Mouse (Mus musculus): ENCODE results near the gene Spred2. TPM values are rescaled to one million over a fixed set of nuclear protein-coding genes. Genes with fewer than 3 reads are reported as not detected.

The Spred2 gene
- polyA plus RNA-seq, 1 experiment from 2014 or later, result 5.5 TPM

DNA sequence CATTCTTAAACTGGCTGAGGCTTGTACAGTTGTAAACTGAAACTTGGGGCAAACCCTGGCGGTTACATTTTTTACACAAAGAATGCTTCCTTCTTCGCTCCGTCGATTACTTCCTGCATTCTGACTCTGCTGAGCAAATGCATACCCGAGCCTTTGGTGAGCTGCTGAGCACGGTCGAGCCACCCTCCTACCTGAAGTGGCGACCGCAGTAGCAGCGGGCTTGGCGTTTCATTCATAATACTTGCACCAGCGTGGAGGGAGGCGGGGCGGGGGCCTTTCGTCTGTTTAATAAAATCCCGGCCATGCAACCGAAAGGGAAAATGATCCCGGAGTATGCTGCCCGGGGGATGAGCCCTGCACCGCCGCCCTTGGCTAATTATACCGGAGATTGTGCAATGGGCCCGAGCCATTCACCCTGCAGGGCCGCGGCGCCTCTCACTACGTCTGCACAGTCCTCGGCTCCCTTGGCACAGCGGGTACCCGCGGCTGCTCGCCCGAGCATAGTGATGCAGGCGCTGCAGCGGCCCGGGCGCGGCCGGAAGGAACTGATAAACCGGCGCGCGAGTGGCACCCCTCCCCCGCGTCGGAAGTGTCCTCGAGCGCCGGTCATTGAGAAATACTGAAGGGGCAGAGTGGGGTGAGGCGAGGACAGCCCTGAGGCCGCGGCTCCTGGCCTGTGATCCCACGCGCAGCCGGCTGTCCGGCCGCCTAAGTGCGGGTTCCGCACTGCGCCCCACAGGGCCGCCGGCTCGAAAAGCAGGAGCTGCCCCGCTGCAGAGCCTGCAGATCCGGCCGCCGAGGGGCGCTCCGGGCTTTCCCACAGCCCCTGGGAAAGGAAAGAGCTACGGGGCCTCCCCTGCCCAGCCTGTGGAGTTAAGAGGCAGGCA lies 4.1 kb upstream of the Spred2 start:
- Histone ChIP-seq H3K9ac (replicated peaks; ENCODE audit: low read length) (peak overlapping the region; percentile 73), H3K4me1 (ENCODE audit: control insufficient read depth, insufficient read depth, low read length) (peaks cover 11% of the 10 kb centered on the region), H3K27me3 (ENCODE audit: control insufficient read depth, insufficient read depth, low read length) (0 out of 2 replicates have a peak, but pooled peaks cover 4% of the 10 kb centered on the region), H3K4me2 (ENCODE audit: low read length) (peak overlapping the region; percentile 83), H3K27ac (replicated peaks; ENCODE audit: low read depth, low read length) (peak overlapping the region; percentile 86), H3K4me3 (replicated peaks; ENCODE audit: low read depth, low read length) (peak overlapping the region; percentile 59), H3K9me3 (ENCODE audit: control insufficient read depth, low read length) (no peaks in the 10 kb centered on the region), H3K36me3 (ENCODE audit: control insufficient read depth, insufficient read depth, low read length) (no peaks in the 10 kb centered on the region)
- WGBS, result under 1% methylated on average over 70 of the region's 70 CpGs
- ATAC-seq (ENCODE audit: low FRiP score, low TSS enrichment) (peak; percentile 71), DNase-seq (peak; percentile 89)

DNA sequence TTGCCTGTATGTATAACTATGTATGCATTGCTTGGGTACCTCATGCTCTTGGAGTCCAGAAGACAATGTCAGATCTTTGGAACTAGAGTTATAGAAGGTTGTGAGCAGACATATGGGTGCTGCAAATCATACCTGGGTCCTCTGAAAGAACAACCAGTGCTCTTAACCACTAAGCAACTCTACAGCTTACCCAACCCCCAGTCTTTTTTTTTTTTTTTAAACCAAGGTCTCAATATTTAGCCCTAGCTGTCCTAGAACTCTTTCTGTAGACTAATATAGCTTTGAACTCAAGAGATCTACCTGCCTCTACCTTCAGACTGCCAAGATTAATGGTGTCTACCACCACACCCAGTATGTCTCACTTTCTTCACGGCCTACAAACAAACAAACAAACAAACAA lies 2.5 kb upstream of the Spred2 start:
- no peak for ATAC-seq (ENCODE audit: low FRiP score, low TSS enrichment)

DNA sequence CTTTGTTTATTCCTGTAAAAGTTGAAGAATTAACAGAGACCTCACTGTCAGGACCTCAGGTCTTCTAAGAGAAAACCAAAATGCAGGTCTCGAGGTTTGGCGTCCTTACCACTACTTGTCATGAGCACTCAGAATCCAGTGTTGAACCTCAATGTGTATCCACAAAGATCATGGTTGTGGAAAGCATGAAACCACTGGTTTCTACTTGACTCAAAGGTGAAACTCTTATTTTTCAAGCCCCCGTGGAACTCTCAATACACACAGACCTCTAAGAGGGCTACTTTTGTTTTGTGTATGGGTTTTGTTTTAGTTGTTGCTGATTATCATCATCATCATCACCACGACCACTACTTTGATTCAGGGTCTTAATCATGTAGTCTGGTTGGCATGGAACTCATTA lies 2.0 kb upstream of the Spred2 start:
- H3K27me3 ChIP-seq (ENCODE audit: control insufficient read depth, insufficient read depth, low read length), result 0 out of 2 replicates have a peak, but pooled peaks cover 4% of the 10 kb centered on the region
- peaks cover 21% of the 10 kb centered on the region for H3K4me1 ChIP-seq (ENCODE audit: control insufficient read depth, insufficient read depth, low read length)
- no peak overlapping the region for H3K9ac ChIP-seq (replicated peaks; ENCODE audit: low read length)
- no peak overlapping the region for H3K4me3 ChIP-seq (replicated peaks; ENCODE audit: low read depth, low read length)
- H3K36me3 ChIP-seq (ENCODE audit: control insufficient read depth, insufficient read depth, low read length), result no peaks in the 10 kb centered on the region
- ATAC-seq (ENCODE audit: low FRiP score, low TSS enrichment) (no peak), DNase-seq (no peak)
- H3K27ac ChIP-seq (replicated peaks; ENCODE audit: low read depth, low read length), result no peak overlapping the region
- 88% methylated on average over 4 of the region's 4 CpGs for WGBS
- no peaks in the 10 kb centered on the region for H3K9me3 ChIP-seq (ENCODE audit: control insufficient read depth, low read length)
- no peak overlapping the region for H3K4me2 ChIP-seq (ENCODE audit: low read length)

More for the DNA sequence above, 2.5 kb upstream of the Spred2 start:
- Histone ChIP-seq H3K4me1 (ENCODE audit: control insufficient read depth, insufficient read depth, low read length) (peaks cover 19% of the 10 kb centered on the region), H3K4me3 (replicated peaks; ENCODE audit: low read depth, low read length) (no peak overlapping the region), H3K27me3 (ENCODE audit: control insufficient read depth, insufficient read depth, low read length) (0 out of 2 replicates have a peak, but pooled peaks cover 4% of the 10 kb centered on the region), H3K36me3 (ENCODE audit: control insufficient read depth, insufficient read depth, low read length) (no peaks in the 10 kb centered on the region), H3K4me2 (ENCODE audit: low read length) (no peak overlapping the region), H3K27ac (replicated peaks; ENCODE audit: low read depth, low read length) (no peak overlapping the region), H3K9me3 (ENCODE audit: control insufficient read depth, low read length) (no peaks in the 10 kb centered on the region), H3K9ac (replicated peaks; ENCODE audit: low read length) (no peak overlapping the region)
- no peak for DNase-seq
- 94% methylated on average over 1 of the region's 1 CpGs for WGBS

DNA sequence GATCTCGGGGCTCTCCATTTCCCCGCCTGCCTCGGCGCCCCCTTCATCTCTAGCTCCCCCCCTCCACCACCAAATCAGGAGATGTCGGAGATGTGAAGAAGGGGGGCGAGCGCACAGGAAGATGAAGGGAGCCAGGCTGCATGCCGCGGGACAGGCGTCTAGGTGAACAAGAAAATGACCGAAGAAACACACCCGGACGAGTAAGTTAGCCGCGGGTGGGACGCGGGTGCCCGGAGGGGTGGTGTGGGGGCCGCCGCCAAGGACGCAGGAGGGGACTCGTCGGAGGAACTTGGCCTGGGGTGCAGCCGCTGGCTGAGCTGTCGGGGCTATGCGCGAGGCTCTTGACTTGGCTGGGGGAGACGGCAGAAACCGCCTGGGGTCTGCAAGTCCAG lies 578 bp downstream of the Spred2 start:
- H3K4me2 ChIP-seq (ENCODE audit: low read length), result peak overlapping the region; percentile 68
- peak overlapping the region; percentile 62 for H3K4me3 ChIP-seq (replicated peaks; ENCODE audit: low read depth, low read length)
- H3K9ac ChIP-seq (replicated peaks; ENCODE audit: low read length), result peak overlapping the region; percentile 84
- H3K27ac ChIP-seq (replicated peaks; ENCODE audit: low read depth, low read length), result peak overlapping the region; percentile 92
- peaks cover 10% of the 10 kb centered on the region for H3K4me1 ChIP-seq (ENCODE audit: control insufficient read depth, insufficient read depth, low read length)
- WGBS, result under 1% methylated on average over 29 of the region's 29 CpGs
- no peaks in the 10 kb centered on the region for H3K36me3 ChIP-seq (ENCODE audit: control insufficient read depth, insufficient read depth, low read length)
- H3K27me3 ChIP-seq (ENCODE audit: control insufficient read depth, insufficient read depth, low read length), result no peaks in the 10 kb centered on the region
- H3K9me3 ChIP-seq (ENCODE audit: control insufficient read depth, low read length), result no peaks in the 10 kb centered on the region
- peak; percentile 15 for ATAC-seq (ENCODE audit: low FRiP score, low TSS enrichment)
- DNase-seq, result peak; percentile 71

DNA sequence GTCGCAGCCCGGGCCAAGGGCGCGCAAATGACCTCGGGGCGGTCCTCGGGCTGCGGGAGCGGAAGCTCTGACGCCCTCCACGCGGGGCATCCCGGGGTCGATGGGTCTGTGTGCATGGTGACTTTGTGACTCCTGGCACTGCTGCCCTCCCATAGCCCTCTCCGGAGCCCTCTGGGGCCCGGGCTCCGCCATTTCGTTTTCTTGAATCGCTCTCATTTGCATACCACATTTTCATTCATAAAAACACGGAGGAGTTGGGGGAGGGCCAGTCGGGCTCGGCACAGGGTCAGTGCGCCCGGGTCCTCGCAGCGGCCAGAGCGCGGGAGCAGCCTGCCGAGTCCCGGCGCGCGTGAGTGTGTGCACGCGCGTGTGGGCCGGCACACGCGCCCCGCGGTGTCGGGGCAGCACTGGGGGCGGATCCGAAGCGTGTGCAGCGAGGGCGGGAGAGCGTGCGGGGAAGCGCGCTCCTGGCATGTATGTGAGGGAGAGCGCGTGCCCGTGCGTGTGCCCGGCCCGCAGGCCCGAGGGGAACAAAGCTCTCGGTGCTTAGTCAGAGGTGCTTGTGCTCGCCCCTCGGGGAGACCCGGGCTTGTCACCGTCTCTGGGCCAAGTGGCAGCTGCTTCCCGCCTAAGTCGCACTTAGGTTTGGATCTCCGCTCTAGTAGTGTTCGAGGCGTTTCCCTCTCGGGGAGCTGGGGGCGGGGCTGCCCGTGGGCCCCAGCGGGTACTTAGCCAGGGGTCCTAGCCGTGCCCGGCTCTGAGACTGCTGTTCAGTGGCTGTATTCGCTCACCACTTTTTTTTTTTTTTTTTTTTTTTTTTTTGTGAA lies 1.2 kb downstream of the Spred2 start:
- peak overlapping the region; percentile 68 for H3K4me2 ChIP-seq (ENCODE audit: low read length)
- H3K9ac ChIP-seq (replicated peaks; ENCODE audit: low read length), result peak overlapping the region; percentile 84
- H3K27me3 ChIP-seq (ENCODE audit: control insufficient read depth, insufficient read depth, low read length), result no peaks in the 10 kb centered on the region
- peak overlapping the region; percentile 62 for H3K4me3 ChIP-seq (replicated peaks; ENCODE audit: low read depth, low read length)
- WGBS, result under 1% methylated on average over 74 of the region's 75 CpGs
- DNase-seq (peak; percentile 92), ATAC-seq (ENCODE audit: low FRiP score, low TSS enrichment) (peak; percentile 74)
- H3K27ac ChIP-seq (replicated peaks; ENCODE audit: low read depth, low read length), result peak overlapping the region; percentile 92
- H3K36me3 ChIP-seq (ENCODE audit: control insufficient read depth, insufficient read depth, low read length), result no peaks in the 10 kb centered on the region
- peaks cover 10% of the 10 kb centered on the region for H3K4me1 ChIP-seq (ENCODE audit: control insufficient read depth, insufficient read depth, low read length)
- no peaks in the 10 kb centered on the region for H3K9me3 ChIP-seq (ENCODE audit: control insufficient read depth, low read length)

DNA sequence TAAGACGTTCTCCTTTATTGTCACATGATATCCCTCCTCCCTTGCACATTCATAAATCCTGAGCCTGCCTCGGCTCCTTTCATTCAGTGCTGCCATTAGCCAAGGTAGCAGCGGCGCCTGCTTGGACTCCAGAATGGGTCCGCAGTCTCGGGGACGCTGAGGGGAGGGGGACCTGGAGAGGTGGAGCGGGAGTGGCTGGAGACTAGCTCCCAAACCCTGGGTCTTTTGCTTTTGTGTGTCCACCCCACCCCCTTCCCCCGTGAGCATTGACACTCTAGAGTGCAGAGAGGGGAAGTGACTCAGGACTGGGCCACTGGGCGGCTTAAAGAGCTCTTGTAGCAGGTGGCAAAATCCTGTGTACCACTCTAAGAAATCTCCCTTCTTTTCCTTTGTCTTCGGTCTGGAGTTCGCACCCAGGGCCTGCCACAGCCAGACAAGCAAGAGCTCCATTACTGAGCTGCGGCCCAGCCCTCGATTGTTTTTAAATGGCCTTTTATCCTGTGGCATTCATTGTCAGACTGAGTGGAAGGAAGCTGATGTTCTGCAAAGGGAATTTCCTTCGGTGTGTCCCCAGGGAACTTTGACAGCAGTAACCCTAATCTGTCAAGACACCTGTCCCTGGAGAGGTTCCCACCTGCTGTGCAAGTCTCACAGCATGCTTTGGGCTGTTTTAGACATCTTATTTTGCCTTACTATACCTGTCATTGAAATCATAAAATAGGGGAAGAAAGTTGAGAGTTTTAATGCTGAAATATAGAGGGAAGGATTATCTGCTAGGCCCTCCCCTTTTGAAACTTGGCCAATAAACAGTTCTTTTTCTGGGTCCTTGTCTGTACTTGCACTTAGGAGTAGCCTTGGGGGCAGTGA lies 2.0 kb downstream of the Spred2 start:
- WGBS, result under 1% methylated on average over 15 of the region's 15 CpGs
- H3K4me1 ChIP-seq (ENCODE audit: control insufficient read depth, insufficient read depth, low read length), result peaks cover 10% of the 10 kb centered on the region
- peak overlapping the region; percentile 68 for H3K4me2 ChIP-seq (ENCODE audit: low read length)
- peak; percentile 59 for ATAC-seq (ENCODE audit: low FRiP score, low TSS enrichment)
- no peaks in the 10 kb centered on the region for H3K36me3 ChIP-seq (ENCODE audit: control insufficient read depth, insufficient read depth, low read length)
- H3K27me3 ChIP-seq (ENCODE audit: control insufficient read depth, insufficient read depth, low read length), result no peaks in the 10 kb centered on the region
- H3K27ac ChIP-seq (replicated peaks; ENCODE audit: low read depth, low read length), result peak overlapping the region; percentile 92
- no peaks in the 10 kb centered on the region for H3K9me3 ChIP-seq (ENCODE audit: control insufficient read depth, low read length)
- peak; percentile 84 for DNase-seq
- H3K9ac ChIP-seq (replicated peaks; ENCODE audit: low read length), result peak overlapping the region; percentile 84
- H3K4me3 ChIP-seq (replicated peaks; ENCODE audit: low read depth, low read length), result peak overlapping the region; percentile 62

DNA sequence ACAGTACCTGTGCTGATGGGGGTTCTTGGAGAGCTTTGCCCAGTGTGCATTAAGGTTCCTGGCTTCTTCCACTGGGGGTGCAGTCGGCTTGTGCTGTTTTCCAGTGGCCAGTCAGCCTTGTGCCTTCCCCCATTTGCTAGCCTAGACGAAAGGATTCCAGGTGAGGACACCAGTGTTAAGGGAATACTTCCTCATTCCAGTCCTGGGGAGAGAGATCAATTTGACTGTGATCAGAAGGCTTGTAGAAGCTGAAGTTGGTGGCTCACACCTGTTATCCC lies 2.6 kb downstream of the Spred2 start:
- no peak overlapping the region; the same call in 1 of the 2 replicates for H3K9ac ChIP-seq (replicated peaks; ENCODE audit: low read length)
- DNase-seq, result no peak
- no peak for ATAC-seq (ENCODE audit: low FRiP score, low TSS enrichment)
- WGBS, result 77% methylated on average over 2 of the region's 2 CpGs
- H3K4me3 ChIP-seq (replicated peaks; ENCODE audit: low read depth, low read length), result peak overlapping the region; percentile 62; the same call in 1 of the 2 replicates
- H3K27me3 ChIP-seq (ENCODE audit: control insufficient read depth, insufficient read depth, low read length), result no peaks in the 10 kb centered on the region
- H3K4me1 ChIP-seq (ENCODE audit: control insufficient read depth, insufficient read depth, low read length), result peaks cover 10% of the 10 kb centered on the region
- H3K4me2 ChIP-seq (ENCODE audit: low read length), result peak overlapping the region; percentile 68
- no peak overlapping the region for H3K27ac ChIP-seq (replicated peaks; ENCODE audit: low read depth, low read length)
- no peaks in the 10 kb centered on the region for H3K36me3 ChIP-seq (ENCODE audit: control insufficient read depth, insufficient read depth, low read length)
- H3K9me3 ChIP-seq (ENCODE audit: control insufficient read depth, low read length), result no peaks in the 10 kb centered on the region

DNA sequence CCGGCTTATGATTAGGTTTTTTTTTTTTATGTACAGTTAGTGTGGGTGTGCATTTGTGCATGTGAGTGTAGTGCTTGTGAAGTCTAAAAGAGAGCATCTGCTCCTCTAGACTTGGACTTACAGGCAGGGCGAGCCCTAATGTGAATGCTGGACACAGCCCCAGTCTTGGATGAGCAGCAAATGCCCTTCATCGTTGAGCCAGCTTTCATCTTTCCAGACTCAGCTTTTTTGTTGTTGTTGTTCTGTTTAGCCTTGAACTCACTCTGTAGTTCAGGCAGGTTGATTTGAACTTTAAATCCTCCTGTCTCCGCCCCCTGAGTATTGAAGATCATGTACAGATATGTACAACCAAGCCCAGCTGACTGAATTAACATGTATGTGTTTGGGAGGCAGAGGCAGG lies 4.5 kb downstream of the Spred2 start:
- no peak for ATAC-seq (ENCODE audit: low FRiP score, low TSS enrichment)
- WGBS, result 91% methylated on average over 4 of the region's 4 CpGs
- H3K27me3 ChIP-seq (ENCODE audit: control insufficient read depth, insufficient read depth, low read length), result no peaks in the 10 kb centered on the region

More for the DNA sequence above, 4.5 kb downstream of the Spred2 start:
- H3K9ac ChIP-seq (replicated peaks; ENCODE audit: low read length), result no peak overlapping the region
- no peak overlapping the region for H3K4me2 ChIP-seq (ENCODE audit: low read length)
- H3K36me3 ChIP-seq (ENCODE audit: control insufficient read depth, insufficient read depth, low read length), result no peaks in the 10 kb centered on the region
- no peak for DNase-seq
- H3K27ac ChIP-seq (replicated peaks; ENCODE audit: low read depth, low read length), result no peak overlapping the region
- H3K4me3 ChIP-seq (replicated peaks; ENCODE audit: low read depth, low read length), result no peak overlapping the region
- H3K4me1 ChIP-seq (ENCODE audit: control insufficient read depth, insufficient read depth, low read length), result peaks cover 10% of the 10 kb centered on the region
- no peaks in the 10 kb centered on the region for H3K9me3 ChIP-seq (ENCODE audit: control insufficient read depth, low read length)

Measured in midbrain, embryonic 14.5 days (tissue).